Mouse (Mus musculus) stomach, embryonic 16.5 days (tissue): ENCODE data around the gene Kxd1. TPM values are rescaled to one million over a fixed set of nuclear protein-coding genes. Genes with fewer than 3 reads are reported as not detected.

ENCODE experiments used
- ATAC-seq: fragments of 200-750 bp; cut with Nextera tagmentation; 2 replicates; pipeline ENCODE4 v1.8.0; 2017; ENCODE audit warnings: moderate number of reproducible peaks, moderate TSS enrichment; ENCODE audit not compliant: insufficient read depth, low FRiP score
- H3K27ac ChIP-seq: fragments of 300-500 bp; sonication (generic); 2 replicates; pipeline ENCODE4 v1.5.1; 2014; ENCODE audit warnings: low read length
- H3K27me3 ChIP-seq: fragments of 300-500 bp; sonication (generic); 2 replicates; pipeline ENCODE4 v1.6.1; 2014; ENCODE audit warnings: low read length, control low read depth, mixed read lengths; ENCODE audit not compliant: control insufficient read depth, insufficient read depth
- H3K36me3 ChIP-seq: fragments of 300-500 bp; sonication (generic); 2 replicates; pipeline ENCODE4 v1.6.1; 2014; ENCODE audit warnings: low read length; ENCODE audit not compliant: control insufficient read depth, insufficient read depth
- H3K4me1 ChIP-seq: fragments of 300-500 bp; sonication (generic); 2 replicates; pipeline ENCODE4 v1.6.1; 2014; ENCODE audit warnings: low read length, control low read depth, mixed read lengths; ENCODE audit not compliant: control insufficient read depth, insufficient read depth
- H3K4me2 ChIP-seq: fragments of 300-500 bp; sonication (generic); 2 replicates; pipeline ENCODE4 v1.6.1; 2014; ENCODE audit warnings: low read depth, low read length, mixed read lengths
- H3K4me3 ChIP-seq: fragments of 300-500 bp; sonication (generic); replicated peaks from 2 replicates; pipeline ENCODE4 v1.5.1; 2014; ENCODE audit warnings: mild to moderate bottlenecking, low read length
- H3K9ac ChIP-seq: fragments of 300-500 bp; sonication (generic); 2 replicates; pipeline ENCODE4 v1.6.1; 2014; ENCODE audit warnings: low read length
- H3K9me3 ChIP-seq: fragments of 300-500 bp; sonication (generic); replicated peaks from 2 replicates; pipeline ENCODE4 v1.6.1; 2016; ENCODE audit warnings: low read length, control low read depth; ENCODE audit not compliant: control insufficient read depth
- WGBS: fragments of 180-500 bp; shearing (Covaris S2); extraction: QIAGEN DNeasy Blood & Tissue Kit; methylation state at CpG from one replicate; pipeline ENCODE4 v1.1.7; 2014; 5-methylcytosine and 5-hydroxymethylcytosine counted together
- polyA plus RNA-seq: library from polyadenylated mRNA; unstranded; fragments of >200 nt; fragmentation: Nextera tagmentation; extraction: Ambion mirVana; gene quantifications from 2 replicates; pipeline ENCODE4 v1.2.1, GENCODE M21; 2015

Gene Kxd1
- polyA plus RNA-seq = 53.6 and 53.9 TPM in 2 replicates

DNA sequence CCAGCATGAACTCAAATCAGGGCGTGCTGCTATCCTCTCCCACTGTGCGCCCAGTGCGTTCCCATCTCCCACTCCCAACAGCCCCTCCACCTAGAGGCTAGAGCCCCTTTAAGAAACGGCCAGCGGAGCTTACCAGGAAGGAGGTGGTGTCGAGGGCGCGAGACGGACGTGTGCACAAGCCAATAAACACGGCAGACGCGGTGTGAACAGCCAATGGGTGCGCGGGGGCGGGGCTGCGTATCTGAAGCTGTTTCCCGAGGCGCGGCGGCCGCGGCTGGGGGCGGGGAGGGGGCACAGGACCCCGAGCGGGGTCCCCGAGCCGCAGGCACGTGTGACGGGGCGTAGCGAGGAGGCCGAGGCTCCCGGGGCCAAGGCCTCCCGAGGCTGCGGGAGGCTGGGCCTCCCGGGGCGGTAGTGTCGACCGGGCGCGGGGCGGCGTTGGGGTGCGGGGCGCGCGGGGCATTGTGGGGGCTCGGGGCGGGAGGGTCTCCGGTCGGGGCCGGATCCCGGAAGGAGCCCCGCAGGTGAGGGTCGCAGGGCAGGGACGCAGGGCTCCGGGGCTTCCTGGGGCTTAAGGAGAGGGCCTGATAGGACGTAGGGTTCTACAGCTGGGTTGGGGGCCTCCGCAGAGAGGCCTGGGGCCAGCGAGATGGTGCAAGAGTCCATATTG, at the start of gene Kxd1, which contains the start of gene Fkbp8:
Gene Kxd1 (minus strand): TSS at position 445 of the 670 bp plus-strand sequence.
Gene Fkbp8 (plus strand): TSS at position 213 of the 670 bp plus-strand sequence.
- H3K27ac ChIP-seq = peak within 1 kb of the TSS; percentile 86
- peak within 1 kb of the TSS; percentile 98 for H3K9ac ChIP-seq
- peak within 1 kb of the TSS; percentile 78 for H3K4me2 ChIP-seq
- peak; percentile 91 for ATAC-seq
- peaks cover 20% of the 10 kb centered on the region; the same call in 1 of the 2 replicates for H3K36me3 ChIP-seq
- peak within 1 kb of the TSS; percentile 93 for H3K4me3 ChIP-seq
- H3K4me1 ChIP-seq = peaks cover 21% of the 10 kb centered on the region
- H3K9me3 ChIP-seq = no peaks in the 10 kb centered on the region
- no peaks in the 10 kb centered on the region for H3K27me3 ChIP-seq
- under 1% methylated on average over 44 of the region's 61 CpGs for WGBS

- Histone ChIP-seq H3K27me3 (no peaks in the 10 kb centered on the region), H3K9me3 (no peaks in the 10 kb centered on the region), H3K9ac (no peak overlapping the region), H3K36me3 (peaks cover 13% of the 10 kb centered on the region), H3K27ac (no peak overlapping the region), H3K4me1 (no peaks in the 10 kb centered on the region), H3K4me2 (no peak overlapping the region), H3K4me3 (no peak overlapping the region)
- ATAC-seq = no peak
- 92% methylated on average over 3 of the region's 3 CpGs for WGBS
Measured at GRCm38 (mm10) chr8:70577207-70577606, 49.5 kb upstream of the Kxd1 start.

DNA sequence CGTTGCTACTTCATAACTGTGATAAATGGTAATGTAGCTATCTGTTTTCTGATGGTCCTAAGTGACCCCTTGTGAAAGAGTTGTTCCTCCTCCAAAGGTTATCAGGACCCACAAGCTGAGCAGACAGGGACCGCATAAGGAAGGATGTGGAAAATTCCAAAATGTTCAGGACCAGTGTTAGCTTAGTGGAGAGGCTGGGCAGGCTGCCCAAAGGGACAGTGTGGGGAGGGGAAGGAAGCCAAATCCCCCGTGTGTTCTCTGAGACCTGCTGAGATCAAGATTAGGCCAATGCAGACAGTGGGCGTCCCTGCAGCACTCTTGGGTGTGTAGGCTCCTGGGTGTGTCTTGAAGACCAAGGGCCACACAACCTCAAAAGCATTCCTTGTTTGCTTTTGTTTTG, 47.2 kb upstream of the Kxd1 start:
- no peak for ATAC-seq
- Histone ChIP-seq H3K27me3 (no peaks in the 10 kb centered on the region), H3K9ac (no peak overlapping the region), H3K9me3 (no peaks in the 10 kb centered on the region), H3K27ac (no peak overlapping the region), H3K4me2 (no peak overlapping the region), H3K4me3 (no peak overlapping the region), H3K4me1 (no peaks in the 10 kb centered on the region), H3K36me3 (peaks cover 4% of the 10 kb centered on the region; the same call in 1 of the 2 replicates)
- WGBS = 61% methylated on average over 4 of the region's 4 CpGs

- no peak for ATAC-seq
- no peak overlapping the region for H3K4me2 ChIP-seq
- H3K9ac ChIP-seq = no peak overlapping the region
- peaks cover 4% of the 10 kb centered on the region; the same call in 1 of the 2 replicates for H3K36me3 ChIP-seq
- no peak overlapping the region for H3K27ac ChIP-seq
- no peaks in the 10 kb centered on the region for H3K9me3 ChIP-seq
- no peaks in the 10 kb centered on the region for H3K4me1 ChIP-seq
- no peaks in the 10 kb centered on the region for H3K27me3 ChIP-seq
- no peak overlapping the region for H3K4me3 ChIP-seq
Measured at GRCm38 (mm10) chr8:70574302-70574701, 46.5 kb upstream of the Kxd1 start.

DNA sequence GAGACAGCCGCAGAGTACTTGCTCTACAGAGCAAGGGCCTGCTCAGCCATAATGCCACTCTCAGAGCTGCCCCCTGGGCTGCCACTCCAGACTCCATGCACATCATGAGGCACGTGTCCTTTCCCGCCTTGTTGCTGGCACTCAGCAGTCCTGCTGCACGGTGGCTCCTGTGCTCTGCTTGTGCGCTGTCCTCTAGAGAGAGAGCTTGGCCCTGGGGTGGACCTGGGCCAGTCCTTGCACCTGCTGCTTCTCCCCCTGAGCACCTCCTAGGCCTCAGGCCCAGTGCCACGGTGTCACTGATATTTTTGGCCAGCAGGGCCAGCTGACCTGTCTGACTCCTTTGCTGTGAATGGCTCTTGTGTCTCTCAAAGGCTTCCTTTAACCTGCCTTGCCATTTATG, 43.2 kb upstream of the Kxd1 start:
- WGBS = 77% methylated on average over 6 of the region's 6 CpGs
- no peak overlapping the region for H3K9ac ChIP-seq
- no peak for ATAC-seq
- H3K4me1 ChIP-seq = no peaks in the 10 kb centered on the region
- H3K36me3 ChIP-seq = no peaks in the 10 kb centered on the region
- no peaks in the 10 kb centered on the region for H3K9me3 ChIP-seq
- no peaks in the 10 kb centered on the region for H3K27me3 ChIP-seq
- H3K4me3 ChIP-seq = no peak overlapping the region
- no peak overlapping the region for H3K4me2 ChIP-seq
- no peak overlapping the region for H3K27ac ChIP-seq

DNA sequence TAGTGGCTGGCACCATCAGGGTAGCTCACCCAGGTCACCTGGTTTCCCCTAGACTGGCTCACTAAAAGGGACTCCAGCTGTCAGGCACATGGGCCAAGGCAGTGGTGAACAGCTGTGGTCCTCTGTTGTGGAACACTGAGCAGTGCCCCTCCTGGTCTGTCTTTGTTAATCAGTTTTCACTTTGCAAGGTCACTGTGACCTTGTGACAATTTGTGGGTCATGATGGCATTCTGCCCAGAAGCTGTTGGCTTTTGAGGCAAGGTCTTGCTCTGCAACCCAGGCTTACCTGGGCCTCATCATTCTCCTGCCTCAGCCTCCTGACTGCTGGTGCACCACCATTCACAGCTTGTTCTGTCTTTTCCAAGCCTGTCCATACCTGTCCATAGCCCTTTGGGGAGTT, 42.6 kb upstream of the Kxd1 start:
- Histone ChIP-seq H3K4me3 (no peak overlapping the region), H3K36me3 (no peaks in the 10 kb centered on the region), H3K9ac (no peak overlapping the region), H3K4me2 (no peak overlapping the region), H3K4me1 (0 out of 2 replicates have a peak, but pooled peaks cover 6% of the 10 kb centered on the region), H3K27ac (no peak overlapping the region), H3K27me3 (no peaks in the 10 kb centered on the region), H3K9me3 (no peaks in the 10 kb centered on the region)
- 0 out of 2 replicates have a peak, but pooled peaks have one; percentile 2 for ATAC-seq

DNA sequence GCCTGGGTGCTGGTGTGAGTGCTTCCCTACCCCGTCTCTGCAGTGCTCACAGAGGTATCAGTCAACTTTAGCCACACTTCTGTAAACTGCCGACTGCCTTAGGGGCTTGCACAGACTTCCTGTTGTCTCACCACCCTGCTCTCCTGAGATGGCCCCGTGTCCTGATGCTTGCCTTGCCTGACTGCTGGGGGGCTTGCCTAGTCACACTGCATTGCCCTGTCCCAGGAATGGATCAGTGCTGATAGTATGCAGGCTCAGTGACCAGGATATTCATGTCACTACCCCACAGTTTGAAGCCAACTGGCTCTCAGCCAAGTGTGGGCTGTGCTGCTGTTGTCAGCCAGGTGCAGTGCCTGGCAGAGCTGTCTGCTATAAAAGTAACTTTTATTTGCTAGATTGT, 37.8 kb upstream of the Kxd1 start:
- no peaks in the 10 kb centered on the region for H3K27me3 ChIP-seq
- H3K36me3 ChIP-seq = no peaks in the 10 kb centered on the region
- H3K27ac ChIP-seq = no peak overlapping the region
- H3K4me2 ChIP-seq = no peak overlapping the region
- no peak overlapping the region for H3K4me3 ChIP-seq
- 53% methylated on average over 3 of the region's 3 CpGs for WGBS
- H3K4me1 ChIP-seq = peaks cover 26% of the 10 kb centered on the region
- H3K9me3 ChIP-seq = no peaks in the 10 kb centered on the region
- ATAC-seq = no peak
- no peak overlapping the region for H3K9ac ChIP-seq

- Histone ChIP-seq H3K4me1 (peaks cover 34% of the 10 kb centered on the region), H3K27ac (no peak overlapping the region), H3K9me3 (no peaks in the 10 kb centered on the region), H3K4me2 (no peak overlapping the region), H3K36me3 (no peaks in the 10 kb centered on the region), H3K4me3 (no peak overlapping the region), H3K9ac (no peak overlapping the region), H3K27me3 (no peaks in the 10 kb centered on the region)
- WGBS = 81% methylated on average over 3 of the region's 3 CpGs
- ATAC-seq = no peak
Measured at GRCm38 (mm10) chr8:70564696-70565235, 37.0 kb upstream of the Kxd1 start.

- peaks cover 34% of the 10 kb centered on the region for H3K4me1 ChIP-seq
- no peak overlapping the region for H3K4me3 ChIP-seq
- no peaks in the 10 kb centered on the region for H3K9me3 ChIP-seq
- H3K27ac ChIP-seq = no peak overlapping the region
- H3K36me3 ChIP-seq = no peaks in the 10 kb centered on the region
- no peak for ATAC-seq
- WGBS = 89% methylated on average over 6 of the region's 6 CpGs
- no peaks in the 10 kb centered on the region for H3K27me3 ChIP-seq
- no peak overlapping the region for H3K4me2 ChIP-seq
- no peak overlapping the region for H3K9ac ChIP-seq
Measured at GRCm38 (mm10) chr8:70563763-70564387, 36.1 kb upstream of the Kxd1 start.
